Mouse (Mus musculus) mouse embryonic stem cell (cell line): ENCODE results near the gene Lrp1.
"Not testable (repeated sequence)": the region's sequence is repeated elsewhere in the genome, so short reads cannot be mapped to it uniquely, and the experiment has no call there.

Experiments
- in situ Hi-C, 2 experiments: fragments of 300-500 bp; cut with MboI; formaldehyde crosslinking; loops; 1 replicate in 1 of 2; 3 replicates in 1 of 2; pipeline ENCODE4 v1.14.3; 2019 to 2020; ENCODE audit warnings: low sequenced_read_pairs in 2 of 2, low pct_unique_long_range_greater_than_20kb in 1 of 2, mixed read lengths in 1 of 2; ENCODE audit not compliant: unreplicated experiment in 1 of 2

Lrp1 gene

GRCm38 (mm10) chr10:127620406-127621190 lies at the start of gene Lrp1:
Lrp1 (minus strand) TSS chr10:127621148.
- in situ Hi-C loops: no loop called here

- in situ Hi-C loops: no loop called here
These were observed 49.2 kb upstream of the Lrp1 start for GRCm38 (mm10) chr10:127670185-127670584.

- in situ Hi-C loops: no loop called here
These were observed 48.2 kb upstream of the Lrp1 start for GRCm38 (mm10) chr10:127669170-127669569.

- in situ Hi-C loops: no loop called here
These were observed 47.4 kb upstream of the Lrp1 start, which contains the start of gene Nab2 for GRCm38 (mm10) chr10:127668093-127669050. Nab2 (minus strand) TSS chr10:127668568.

GRCm38 (mm10) chr10:127667269-127668092 lies 46.5 kb upstream of the Lrp1 start:
- in situ Hi-C loops: no loop called here

GRCm38 (mm10) chr10:127666501-127667268 lies 45.7 kb upstream of the Lrp1 start, which contains the start of gene Nemp1:
Nemp1 (plus strand) TSS chr10:127666901.
- in situ Hi-C loops: no loop called here

GRCm38 (mm10) chr10:127665366-127666181 lies 44.6 kb upstream of the Lrp1 start:
- in situ Hi-C loops: no loop called here

- in situ Hi-C loops: no loop called here
These were observed 43.9 kb upstream of the Lrp1 start for GRCm38 (mm10) chr10:127664891-127665290.

GRCm38 (mm10) chr10:127664166-127664565 lies 43.2 kb upstream of the Lrp1 start:
- in situ Hi-C loops: no loop called here

GRCm38 (mm10) chr10:127663590-127663989 lies 42.6 kb upstream of the Lrp1 start:
- in situ Hi-C loops: no loop called here

- in situ Hi-C loops: no loop called here
These were observed 41.8 kb upstream of the Lrp1 start for GRCm38 (mm10) chr10:127662666-127663253.

- in situ Hi-C loops: no loop called here
These were observed 41.1 kb upstream of the Lrp1 start for GRCm38 (mm10) chr10:127661915-127662663.

GRCm38 (mm10) chr10:127661291-127661914 lies 40.5 kb upstream of the Lrp1 start:
- in situ Hi-C loops: no loop called here

- in situ Hi-C loops: no loop called here
These were observed 38.6 kb upstream of the Lrp1 start for GRCm38 (mm10) chr10:127659551-127659950.

GRCm38 (mm10) chr10:127658076-127658475 lies 37.1 kb upstream of the Lrp1 start:
- in situ Hi-C loops: no loop called here

GRCm38 (mm10) chr10:127657617-127658016 lies 36.7 kb upstream of the Lrp1 start:
- in situ Hi-C loops: not testable (repeated sequence)
